Mouse (Mus musculus): ENCODE measurements around the gene Cops4.

DNA sequence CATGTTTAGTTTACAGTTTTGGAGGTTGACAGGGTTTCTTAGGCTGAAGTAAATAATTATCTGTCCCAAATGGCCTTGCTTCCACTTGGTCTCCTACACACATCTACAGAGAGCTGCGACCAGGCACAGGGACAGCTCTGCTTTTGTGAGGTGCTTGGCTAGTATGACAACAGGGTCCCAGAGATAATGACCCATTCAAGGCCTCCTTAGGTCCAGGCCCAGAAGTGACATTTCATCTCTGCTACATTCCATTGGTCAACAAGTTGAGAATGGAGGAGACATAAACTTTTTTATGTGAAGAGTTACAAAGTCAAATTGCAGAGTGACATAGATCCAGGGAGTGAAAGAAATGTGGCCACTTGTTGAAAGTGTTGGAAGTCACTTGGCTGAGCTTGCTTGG is 5.2 kb downstream of the Cops4 start:
- no peak for TF ChIP-seq CTCF (IDR thresholded peaks at IDR 0.05)
- TF ChIP-seq EP300 (IDR thresholded peaks at IDR 0.05), result no peak

All from lung, postnatal 0 days (tissue).